Mouse (Mus musculus): ENCODE data around the gene Slc33a1. TPM values are rescaled to one million over a fixed set of nuclear protein-coding genes. Genes with fewer than 3 reads are reported as not detected.

Slc33a1 gene
- total RNA-seq, 2 experiments from 2014 or later = 20.6 to 21.1 TPM

- DNase-seq = peak; percentile 89
- intact Hi-C loops (cut with DNase I) = no loop called here
Observed at GRCm38 (mm10) chr3:63898581-63899308, 65.8 kb downstream of the Slc33a1 start.

- DNase-seq = no peak
- intact Hi-C loops (cut with DNase I) = no loop called here
Observed at GRCm38 (mm10) chr3:63897177-63897576, 67.4 kb downstream of the Slc33a1 start.

- no peak for DNase-seq
- intact Hi-C loops (cut with DNase I) = no loop called here
Observed at GRCm38 (mm10) chr3:63896303-63896702, 68.3 kb downstream of the Slc33a1 start.

GRCm38 (mm10) chr3:63895786-63896185 lies 68.8 kb downstream of the Slc33a1 start:
- intact Hi-C loops (cut with DNase I) = no loop called here
- DNase-seq = no peak

- intact Hi-C loops (cut with DNase I) = no loop called here
- DNase-seq = no peak
Observed at GRCm38 (mm10) chr3:63893677-63894076, 70.9 kb downstream of the Slc33a1 start.

- DNase-seq = no peak
- intact Hi-C loops (cut with DNase I) = no loop called here
Observed at GRCm38 (mm10) chr3:63892154-63892553, 72.4 kb downstream of the Slc33a1 start.

Other genes with a start within 250 kb of the Slc33a1 start
- gene Plch1, start 65.3 kb downstream of the Slc33a1 start, total RNA-seq (2021) = 1 to 10 TPM; 7.6 to 9.0 TPM
- 10 to 100 TPM; 12.5 to 13.2 TPM for gene E130311K13Rik, start 35.3 kb downstream of the Slc33a1 start, total RNA-seq (2021)
- gene Gmps, start 11.3 kb upstream of the Slc33a1 start, total RNA-seq (2021) = 10 to 100 TPM; 47.1 to 47.8 TPM
- gene Vmn2r1, start 116.8 kb upstream of the Slc33a1 start, total RNA-seq (2021) = under 1 TPM; 0.84 to 0.89 TPM
- not detected for gene Vmn2r2, start 177.2 kb upstream of the Slc33a1 start, total RNA-seq (2021)

All from left cerebral cortex, postnatal 4 days (tissue).